Mouse (Mus musculus): ENCODE measurements around the gene Nudt17.

Nudt17 gene

GRCm38 (mm10) chr3:96662731-96663316 is 45.5 kb downstream of the Nudt17 start:
- TF ChIP-seq CTCF (conservative IDR thresholded peaks at IDR 0.05; ENCODE audit: low read length) (no peak), NANOG (IDR thresholded peaks at IDR 0.05; ENCODE audit: borderline replicate concordance, low read length) (no peak), POU5F1 (IDR thresholded peaks at IDR 0.05; ENCODE audit: borderline replicate concordance, low read length) (no peak)
- H3K9me3 ChIP-seq (ENCODE audit: low read length): no peaks in the 10 kb centered on the region
- peaks cover 17% of the 10 kb centered on the region for H3K4me1 ChIP-seq (replicated peaks; ENCODE audit: low read depth, low read length)
- no peaks in the 10 kb centered on the region for H3K36me3 ChIP-seq (ENCODE audit: insufficient read depth, low read length)
- peak overlapping the region; percentile 39 for H3K4me3 ChIP-seq (replicated peaks; ENCODE audit: low read length)
- no peaks in the 10 kb centered on the region; the same call in 1 of the 2 replicates for H3K27me3 ChIP-seq (ENCODE audit: insufficient read depth, low read length)

GRCm38 (mm10) chr3:96660901-96661300 is 47.5 kb downstream of the Nudt17 start:
- Histone ChIP-seq H3K27me3 (ENCODE audit: insufficient read depth, low read length) (peaks cover 2% of the 10 kb centered on the region; the same call in 1 of the 2 replicates), H3K4me3 (replicated peaks; ENCODE audit: low read length) (no peak overlapping the region), H3K9me3 (ENCODE audit: low read length) (no peaks in the 10 kb centered on the region), H3K4me1 (replicated peaks; ENCODE audit: low read depth, low read length) (peaks cover 31% of the 10 kb centered on the region), H3K36me3 (ENCODE audit: insufficient read depth, low read length) (no peaks in the 10 kb centered on the region)
- TF ChIP-seq POU5F1 (IDR thresholded peaks at IDR 0.05; ENCODE audit: borderline replicate concordance, low read length): no peak
- TF ChIP-seq CTCF (conservative IDR thresholded peaks at IDR 0.05; ENCODE audit: low read length): no peak
- no peak for TF ChIP-seq NANOG (IDR thresholded peaks at IDR 0.05; ENCODE audit: borderline replicate concordance, low read length)
